Mouse (Mus musculus) spleen, postnatal 10 days (tissue): Measurements from ENCODE around the gene Hsd11b2.

Experiments
- DNase-seq, 2 experiments: peaks; one replicate each; pipeline ENCODE4 v3.0.0; 2021 to 2022; ENCODE audit warnings: low spot score in 2 of 2

Hsd11b2 gene

GRCm38 (mm10) chr8:105522890-105523289 lies 4.3 kb downstream of the Hsd11b2 start:
- no peak for DNase-seq

GRCm38 (mm10) chr8:105527110-105527509 lies 8.6 kb downstream of the Hsd11b2 start:
- DNase-seq = no peak

GRCm38 (mm10) chr8:105528206-105528605 lies 9.7 kb downstream of the Hsd11b2 start:
- DNase-seq = no peak

- no peak for DNase-seq
Observed at GRCm38 (mm10) chr8:105529271-105529670, 10.7 kb downstream of the Hsd11b2 start.

- DNase-seq = peak; percentile 62 to 81
Observed at GRCm38 (mm10) chr8:105531774-105532173, 13.2 kb downstream of the Hsd11b2 start.

- no peak for DNase-seq
Observed at GRCm38 (mm10) chr8:105533439-105533838, 14.9 kb downstream of the Hsd11b2 start.

- DNase-seq = peak; percentile 78 to 89
Observed at GRCm38 (mm10) chr8:105533892-105534329, 15.4 kb downstream of the Hsd11b2 start.

- no peak for DNase-seq
Observed at GRCm38 (mm10) chr8:105536546-105536945, 18.0 kb downstream of the Hsd11b2 start.

GRCm38 (mm10) chr8:105537011-105537677 lies 18.6 kb downstream of the Hsd11b2 start:
- DNase-seq = no peak

- no peak for DNase-seq
Observed at GRCm38 (mm10) chr8:105538940-105539339, 20.4 kb downstream of the Hsd11b2 start.

GRCm38 (mm10) chr8:105542032-105542656 lies 23.6 kb downstream of the Hsd11b2 start:
- no peak for DNase-seq

GRCm38 (mm10) chr8:105542808-105543207 lies 24.3 kb downstream of the Hsd11b2 start:
- no peak for DNase-seq

- DNase-seq = no peak
Observed at GRCm38 (mm10) chr8:105543703-105544102, 25.1 kb downstream of the Hsd11b2 start.

- no peak for DNase-seq
Observed at GRCm38 (mm10) chr8:105544544-105545205, 26.1 kb downstream of the Hsd11b2 start.

GRCm38 (mm10) chr8:105545249-105545648 lies 26.7 kb downstream of the Hsd11b2 start:
- DNase-seq = no peak

- no peak for DNase-seq
Observed at GRCm38 (mm10) chr8:105546384-105547350, 28.1 kb downstream of the Hsd11b2 start.

- no peak for DNase-seq
Observed at GRCm38 (mm10) chr8:105549506-105549905, 31.0 kb downstream of the Hsd11b2 start.

GRCm38 (mm10) chr8:105550083-105550482 lies 31.5 kb downstream of the Hsd11b2 start:
- no peak for DNase-seq

- DNase-seq = no peak
Observed at GRCm38 (mm10) chr8:105552032-105552431, 33.5 kb downstream of the Hsd11b2 start.

- DNase-seq = no peak
Observed at GRCm38 (mm10) chr8:105552824-105553223, 34.3 kb downstream of the Hsd11b2 start.

- DNase-seq = peak; percentile 36 to 65
Observed at GRCm38 (mm10) chr8:105554087-105554486, 35.5 kb downstream of the Hsd11b2 start.

- no peak for DNase-seq
Observed at GRCm38 (mm10) chr8:105555230-105555629, 36.7 kb downstream of the Hsd11b2 start.
